Mouse (Mus musculus) lung, embryonic 15.5 days (tissue): ENCODE data around the gene Slc37a2. TPM values are rescaled to one million over a fixed set of nuclear protein-coding genes. Genes with fewer than 3 reads are reported as not detected.

Experiments
- polyA plus RNA-seq: library from polyadenylated mRNA; unstranded; fragments of >200 nt; fragmentation: Nextera tagmentation; extraction: Ambion mirVana; gene quantifications from 2 replicates; pipeline ENCODE4 v1.2.1, GENCODE M21; 2015

Gene Slc37a2
- polyA plus RNA-seq, 1 experiment from 2014 or later = 1.6 TPM

Other genes with a start within 250 kb of the Slc37a2 start
- gene Pknox2, start 108.3 kb downstream of the Slc37a2 start, polyA plus RNA-seq = 10.6 and 11.4 TPM in 2 replicates
- gene Tmem218, start 47.5 kb downstream of the Slc37a2 start, polyA plus RNA-seq = 12.3 and 13.6 TPM in 2 replicates
- gene Ccdc15, start 92.7 kb upstream of the Slc37a2 start, polyA plus RNA-seq = 9.0 and 9.3 TPM in 2 replicates
- gene Hepacam, start 111.6 kb upstream of the Slc37a2 start, polyA plus RNA-seq = 0.11 and 0.14 TPM in 2 replicates
- 20.6 and 23.7 TPM in 2 replicates for gene Robo4, start 146.2 kb upstream of the Slc37a2 start, polyA plus RNA-seq
- 0.18 and 0.21 TPM in 2 replicates for gene Robo3, start 177.5 kb upstream of the Slc37a2 start, polyA plus RNA-seq
- gene Msantd2, start 233.6 kb upstream of the Slc37a2 start, polyA plus RNA-seq = 26.1 and 26.9 TPM in 2 replicates